Mouse (Mus musculus): Measurements from ENCODE around the gene Coq4. TPM values are rescaled to one million over a fixed set of nuclear protein-coding genes. Genes with fewer than 3 reads are reported as not detected.

Gene Coq4
- total RNA-seq (2023) = 1 to 10 TPM; 2.7 to 4.0 TPM

GRCm38 (mm10) chr2:29787104-29787917, at the start of gene Coq4:
TSS of gene Coq4 (plus strand) at chr2:29787493.

GRCm38 (mm10) chr2:29751497-29751896, 35.8 kb upstream of the Coq4 start, which contains the start of gene Gm13420:
TSS of gene Gm13420 (minus strand) at chr2:29751685.

GRCm38 (mm10) chr2:29787937-29788681, 816 bp downstream of the Coq4 start, which contains the start of gene Trub2:
TSS of gene Trub2 (minus strand) at chr2:29788502.

GRCm38 (mm10) chr2:29802075-29802826, 15.0 kb downstream of the Coq4 start, which contains the start of gene Slc27a4:
TSS of gene Slc27a4 (plus strand) at chr2:29802634.

GRCm38 (mm10) chr2:29820025-29820817, 32.9 kb downstream of the Coq4 start, which contains the start of gene Urm1:
TSS of gene Urm1 (plus strand) at chr2:29820075.

Other genes with a start within 250 kb of the Coq4 start
- gene Rapgef1, start 167.8 kb upstream of the Coq4 start, total RNA-seq (2023) = 100 to 1,000 TPM; 111 to 115 TPM
- not detected for gene Gm13420, start 35.8 kb upstream of the Coq4 start, total RNA-seq (2023)
- gene Gm13547, start 28.2 kb upstream of the Coq4 start, total RNA-seq (2023) = not detected
- 10 to 100 TPM; 29.0 to 31.1 TPM for gene Trub2, start 1.0 kb downstream of the Coq4 start, total RNA-seq (2023)
- 10 to 100 TPM; 14.6 to 15.4 TPM for gene Slc27a4, start 15.1 kb downstream of the Coq4 start, total RNA-seq (2023)
- 10 to 100 TPM; 23.5 to 34.8 TPM for gene Urm1, start 32.6 kb downstream of the Coq4 start, total RNA-seq (2023)
- 1 to 10 TPM; 1.7 to 3.1 TPM for gene Cercam, start 81.7 kb downstream of the Coq4 start, total RNA-seq (2023)
- 10 to 100 TPM; 75.8 to 89.8 TPM for gene Odf2, start 101.7 kb downstream of the Coq4 start, total RNA-seq (2023)
- 10 to 100 TPM; 45.5 to 52.1 TPM for gene Gle1, start 147.9 kb downstream of the Coq4 start, total RNA-seq (2023)
- gene Sptan1, start 178.1 kb downstream of the Coq4 start, total RNA-seq (2023) = 100 to 1,000 TPM; 301 to 317 TPM

Data from monocyte, adult 59 days (primary cell).